Mouse (Mus musculus): ENCODE data around the gene Usf1. TPM values are rescaled to one million over a fixed set of nuclear protein-coding genes. Genes with fewer than 3 reads are reported as not detected.

Gene Usf1
- polyA plus RNA-seq, 1 experiment from 2014 or later: 71.1 TPM

DNA sequence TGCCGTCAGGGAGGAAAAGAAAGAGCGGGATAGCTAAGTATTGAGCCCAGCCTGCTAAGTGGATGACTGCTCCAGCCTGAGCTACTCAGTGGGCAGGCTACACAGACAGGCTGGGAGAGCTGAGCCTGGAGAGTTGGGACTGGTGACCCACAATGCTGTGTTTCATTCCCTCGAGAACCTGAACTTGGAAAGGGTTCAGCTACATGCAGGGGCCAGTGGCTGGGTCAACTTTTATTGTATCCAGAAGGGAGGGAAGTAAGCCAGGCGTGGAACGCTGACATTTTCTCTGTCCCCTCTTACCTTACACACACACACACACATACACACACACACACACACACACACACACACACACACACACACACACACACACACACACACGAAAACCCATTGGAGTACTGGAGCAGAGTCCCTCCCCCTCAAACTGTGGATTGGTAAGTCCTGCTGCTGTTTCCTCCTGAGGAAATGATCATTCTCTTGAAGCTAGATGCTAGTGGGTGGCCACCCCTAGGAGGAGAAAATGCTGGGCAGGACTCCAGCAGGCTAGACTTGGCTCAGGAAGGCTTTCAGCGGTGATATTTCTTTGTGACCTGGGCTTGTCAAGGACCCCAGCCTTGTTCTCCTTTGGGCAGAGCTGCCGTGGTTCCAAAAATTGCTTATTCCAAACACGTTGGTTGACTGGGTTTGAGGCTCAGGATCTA is 29.1 kb downstream of the Usf1 start:
- Histone ChIP-seq H3K36me3 (no peaks in the 10 kb centered on the region), H3K4me3 (no peak overlapping the region), H3K4me1 (peaks cover 20% of the 10 kb centered on the region), H3K9me3 (no peaks in the 10 kb centered on the region), H3K27me3 (peaks cover 19% of the 10 kb centered on the region; the same call in 1 of the 2 replicates), H3K27ac (no peak overlapping the region), H3K4me2 (0 out of 2 replicates have a peak overlapping the region, but pooled peaks have one; percentile 73), H3K9ac (no peak overlapping the region)
- WGBS: 22% methylated on average over 9 of the region's 9 CpGs
- no peak for ATAC-seq (ENCODE audit: insufficient number of reproducible peaks, low FRiP score, low TSS enrichment, low read depth)

DNA sequence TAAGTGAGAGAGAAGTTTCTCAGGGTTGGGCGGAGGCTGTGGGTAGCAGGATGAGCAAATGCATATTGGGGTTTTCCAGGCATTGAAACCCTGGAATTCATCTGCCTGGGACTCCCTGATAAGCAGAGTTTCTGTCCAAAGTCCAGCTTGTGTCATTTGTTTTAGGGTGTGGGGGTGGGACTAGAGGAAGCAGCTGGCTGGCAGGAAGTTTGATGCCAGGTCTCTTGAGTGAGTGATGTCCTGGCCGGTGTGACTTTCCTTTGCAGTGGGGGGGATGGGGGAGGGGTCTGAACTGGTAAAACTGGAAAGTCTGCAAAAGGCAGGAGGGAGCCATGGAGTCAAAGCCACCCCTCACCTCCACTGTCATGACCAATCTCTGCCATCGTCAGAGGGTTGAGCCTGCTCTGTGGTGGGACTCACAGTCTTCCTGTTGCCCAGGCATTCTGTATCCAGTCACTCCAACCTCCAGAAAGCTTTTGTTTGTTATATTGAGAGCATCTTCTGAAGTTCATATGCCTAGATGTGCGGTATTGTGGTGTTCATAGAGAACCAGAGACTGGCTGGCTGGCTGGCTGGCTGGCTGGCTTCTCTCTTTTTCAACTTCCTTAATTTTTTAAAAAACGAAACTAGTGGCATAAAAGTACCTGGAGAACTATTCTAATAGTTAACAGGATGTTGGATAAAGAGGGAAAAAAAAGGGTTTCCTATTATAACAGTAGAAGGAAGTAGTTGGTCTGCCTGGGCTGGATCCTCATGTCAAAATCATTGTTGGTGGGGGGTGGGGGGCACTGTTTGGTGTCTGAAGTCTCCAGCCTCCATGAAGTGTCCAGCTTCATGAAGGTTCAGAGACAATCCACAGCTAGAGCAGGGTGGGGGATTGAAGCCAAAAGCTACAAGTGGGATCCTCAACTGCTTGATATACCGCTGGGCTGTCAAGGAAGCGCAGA is 30.6 kb downstream of the Usf1 start:
- Histone ChIP-seq H3K4me3 (no peak overlapping the region), H3K27me3 (peaks cover 13% of the 10 kb centered on the region; the same call in 1 of the 2 replicates), H3K4me1 (peaks cover 20% of the 10 kb centered on the region), H3K4me2 (no peak overlapping the region), H3K27ac (peak overlapping the region; percentile 43), H3K9me3 (no peaks in the 10 kb centered on the region), H3K36me3 (no peaks in the 10 kb centered on the region), H3K9ac (no peak overlapping the region)
- 46% methylated on average over 7 of the region's 7 CpGs for WGBS
- ATAC-seq (ENCODE audit: insufficient number of reproducible peaks, low FRiP score, low TSS enrichment, low read depth): no peak

DNA sequence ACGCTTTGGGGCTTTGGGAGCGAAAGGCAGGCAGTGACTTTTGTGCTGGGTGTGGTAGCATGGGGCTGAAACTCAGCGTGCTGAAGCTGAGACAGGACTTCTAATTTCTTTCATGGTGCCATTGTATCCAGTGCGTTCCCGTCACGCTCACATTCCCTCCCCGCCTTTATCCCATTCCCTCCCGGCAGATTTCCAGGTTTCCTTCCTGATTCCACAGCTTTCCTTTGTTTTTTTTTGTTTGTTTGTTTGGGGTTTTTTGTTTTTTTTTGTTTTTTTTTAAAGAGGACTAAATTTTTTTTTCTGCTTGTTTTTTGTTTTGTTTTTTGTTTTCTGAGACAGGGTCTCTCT is 31.3 kb downstream of the Usf1 start:
- Histone ChIP-seq H3K27ac (peak overlapping the region; percentile 43; the same call in 1 of the 2 replicates), H3K9ac (no peak overlapping the region), H3K4me1 (peaks cover 20% of the 10 kb centered on the region), H3K9me3 (no peaks in the 10 kb centered on the region), H3K4me2 (no peak overlapping the region), H3K36me3 (no peaks in the 10 kb centered on the region), H3K27me3 (peaks cover 7% of the 10 kb centered on the region; the same call in 1 of the 2 replicates), H3K4me3 (no peak overlapping the region)
- no peak for ATAC-seq (ENCODE audit: insufficient number of reproducible peaks, low FRiP score, low TSS enrichment, low read depth)
- 73% methylated on average over 8 of the region's 8 CpGs for WGBS

DNA sequence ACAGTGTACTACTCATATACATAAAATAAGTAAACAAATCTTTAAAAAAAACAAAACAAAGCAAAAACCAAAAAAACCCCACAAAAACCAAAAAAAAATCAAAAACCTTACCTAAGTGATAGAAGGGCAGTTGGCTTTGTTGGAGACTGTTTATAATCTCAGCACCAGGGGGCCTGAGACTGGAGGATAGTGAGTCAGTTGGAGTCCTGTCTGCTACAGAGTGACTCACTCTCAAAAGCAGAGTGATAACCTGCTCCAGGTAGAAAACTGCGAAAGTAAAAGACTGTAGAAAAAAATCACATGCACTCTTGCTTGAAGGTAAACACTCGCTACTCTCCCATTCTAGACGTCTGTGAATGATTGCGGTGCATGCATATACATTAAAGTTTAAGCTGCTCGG is 33.9 kb downstream of the Usf1 start:
- no peak for ATAC-seq (ENCODE audit: insufficient number of reproducible peaks, low FRiP score, low TSS enrichment, low read depth)
- no peaks in the 10 kb centered on the region for H3K36me3 ChIP-seq

DNA sequence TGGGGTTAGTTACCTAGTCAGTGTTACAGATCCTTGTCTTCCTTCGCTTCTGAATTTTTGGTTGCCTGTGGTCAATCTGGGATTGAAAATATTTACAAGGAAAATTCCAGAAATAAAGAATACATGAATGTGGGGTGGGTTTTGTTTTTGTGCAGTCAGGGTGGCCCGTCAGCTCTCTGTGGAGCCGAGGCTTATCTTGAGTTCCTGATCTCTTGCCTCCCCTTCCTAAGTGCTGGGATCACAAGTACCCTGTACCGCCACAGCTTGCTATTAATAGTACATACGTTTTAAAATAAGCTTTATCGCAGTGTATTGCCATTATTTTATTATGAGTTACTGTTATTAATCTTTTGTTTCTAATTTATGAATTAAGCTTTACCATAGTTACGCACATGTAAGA is 35.7 kb downstream of the Usf1 start:
- Histone ChIP-seq H3K36me3 (no peaks in the 10 kb centered on the region), H3K27ac (no peak overlapping the region), H3K4me1 (no peaks in the 10 kb centered on the region; the same call in 1 of the 2 replicates), H3K9ac (no peak overlapping the region), H3K9me3 (no peaks in the 10 kb centered on the region), H3K27me3 (no peaks in the 10 kb centered on the region), H3K4me2 (no peak overlapping the region), H3K4me3 (no peak overlapping the region)
- WGBS: 49% methylated on average over 7 of the region's 7 CpGs
- ATAC-seq (ENCODE audit: insufficient number of reproducible peaks, low FRiP score, low TSS enrichment, low read depth): no peak

More for the DNA sequence above, 33.9 kb downstream of the Usf1 start:
- no peaks in the 10 kb centered on the region for H3K9me3 ChIP-seq
- WGBS: 89% methylated on average over 5 of the region's 5 CpGs
- no peak overlapping the region for H3K27ac ChIP-seq
- no peak overlapping the region for H3K9ac ChIP-seq
- peaks cover 10% of the 10 kb centered on the region for H3K4me1 ChIP-seq
- no peak overlapping the region for H3K4me2 ChIP-seq
- no peaks in the 10 kb centered on the region for H3K27me3 ChIP-seq
- H3K4me3 ChIP-seq: no peak overlapping the region

DNA sequence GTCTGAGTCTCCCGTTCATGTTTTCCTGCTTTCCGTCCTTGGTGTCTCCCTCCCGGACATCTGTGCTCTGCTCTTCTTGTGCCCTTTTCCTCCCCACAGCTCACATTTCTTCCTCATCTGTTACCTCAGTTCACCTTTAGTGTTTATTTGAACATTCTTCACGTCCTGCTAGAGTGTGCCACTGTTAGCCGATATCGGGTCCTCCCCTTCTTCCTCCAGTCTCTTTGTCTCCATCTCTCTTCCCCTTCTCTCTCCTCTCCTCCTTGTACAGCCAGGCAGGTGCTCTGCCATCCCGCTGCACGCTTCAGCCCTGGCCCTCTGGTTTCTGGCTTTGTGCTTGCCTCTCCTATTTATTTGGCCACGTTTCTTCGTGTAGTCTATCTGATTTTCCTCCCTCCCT is 36.6 kb downstream of the Usf1 start:
- Histone ChIP-seq H3K27me3 (no peaks in the 10 kb centered on the region), H3K9me3 (no peaks in the 10 kb centered on the region), H3K27ac (no peak overlapping the region), H3K4me1 (no peaks in the 10 kb centered on the region), H3K4me2 (no peak overlapping the region), H3K4me3 (no peak overlapping the region), H3K9ac (no peak overlapping the region), H3K36me3 (no peaks in the 10 kb centered on the region)
- 59% methylated on average over 10 of the region's 10 CpGs for WGBS
- ATAC-seq (ENCODE audit: insufficient number of reproducible peaks, low FRiP score, low TSS enrichment, low read depth): no peak

- Histone ChIP-seq H3K9me3 (no peaks in the 10 kb centered on the region), H3K27me3 (no peaks in the 10 kb centered on the region), H3K4me2 (no peak overlapping the region), H3K27ac (no peak overlapping the region), H3K4me1 (no peaks in the 10 kb centered on the region), H3K4me3 (no peak overlapping the region), H3K9ac (no peak overlapping the region), H3K36me3 (no peaks in the 10 kb centered on the region)
- ATAC-seq (ENCODE audit: insufficient number of reproducible peaks, low FRiP score, low TSS enrichment, low read depth): no peak
- WGBS: 81% methylated on average over 11 of the region's 11 CpGs
These were observed 38.9 kb downstream of the Usf1 start for GRCm38 (mm10) chr1:171450062-171450461.

- Histone ChIP-seq H3K4me2 (no peak overlapping the region), H3K27ac (no peak overlapping the region), H3K9ac (no peak overlapping the region), H3K9me3 (no peaks in the 10 kb centered on the region), H3K36me3 (no peaks in the 10 kb centered on the region), H3K27me3 (no peaks in the 10 kb centered on the region), H3K4me3 (no peak overlapping the region), H3K4me1 (no peaks in the 10 kb centered on the region)
- ATAC-seq (ENCODE audit: insufficient number of reproducible peaks, low FRiP score, low TSS enrichment, low read depth): no peak
- WGBS: 73% methylated on average over 10 of the region's 10 CpGs
These were observed 39.9 kb downstream of the Usf1 start for GRCm38 (mm10) chr1:171451001-171451400.

DNA sequence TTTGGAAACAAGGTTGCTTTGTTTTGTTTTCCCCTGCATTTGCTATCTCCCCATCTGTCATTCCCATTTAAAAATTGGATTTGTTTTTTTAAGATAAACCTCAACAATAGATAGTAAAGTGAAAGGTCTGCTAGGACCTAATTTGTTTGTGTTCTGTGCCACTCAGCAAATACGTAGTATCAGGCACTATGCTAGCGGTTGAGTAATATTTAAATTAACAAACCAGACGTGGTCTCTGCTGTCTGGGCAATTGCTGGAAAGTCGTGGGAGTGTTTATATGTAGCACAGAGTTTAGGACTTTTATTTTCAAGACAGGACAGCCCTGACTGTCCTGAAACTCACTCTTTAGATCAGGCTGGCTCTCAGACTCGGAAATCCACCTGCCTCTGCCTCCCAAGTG is 41.4 kb downstream of the Usf1 start:
- WGBS: 61% methylated on average over 5 of the region's 5 CpGs
- no peak overlapping the region for H3K4me3 ChIP-seq
- ATAC-seq (ENCODE audit: insufficient number of reproducible peaks, low FRiP score, low TSS enrichment, low read depth): no peak
- no peak overlapping the region for H3K4me2 ChIP-seq
- no peaks in the 10 kb centered on the region for H3K27me3 ChIP-seq
- H3K27ac ChIP-seq: no peak overlapping the region
- H3K9ac ChIP-seq: no peak overlapping the region
- no peaks in the 10 kb centered on the region for H3K4me1 ChIP-seq
- no peaks in the 10 kb centered on the region for H3K36me3 ChIP-seq
- no peaks in the 10 kb centered on the region for H3K9me3 ChIP-seq

- H3K4me3 ChIP-seq: no peak overlapping the region
- no peak overlapping the region for H3K27ac ChIP-seq
- H3K27me3 ChIP-seq: no peaks in the 10 kb centered on the region
- H3K9me3 ChIP-seq: no peaks in the 10 kb centered on the region
- no peaks in the 10 kb centered on the region for H3K36me3 ChIP-seq
- no peak overlapping the region for H3K4me2 ChIP-seq
- H3K4me1 ChIP-seq: no peaks in the 10 kb centered on the region
- WGBS: 74% methylated on average over 5 of the region's 5 CpGs
- H3K9ac ChIP-seq: no peak overlapping the region
- no peak for ATAC-seq (ENCODE audit: insufficient number of reproducible peaks, low FRiP score, low TSS enrichment, low read depth)
These were observed 41.8 kb downstream of the Usf1 start for GRCm38 (mm10) chr1:171452923-171453322.

- H3K4me1 ChIP-seq: no peaks in the 10 kb centered on the region
- H3K9me3 ChIP-seq: no peaks in the 10 kb centered on the region
- no peaks in the 10 kb centered on the region for H3K36me3 ChIP-seq
- no peak overlapping the region for H3K4me2 ChIP-seq
- H3K4me3 ChIP-seq: no peak overlapping the region
- 79% methylated on average over 6 of the region's 6 CpGs for WGBS
- H3K27me3 ChIP-seq: no peaks in the 10 kb centered on the region
- no peak for ATAC-seq (ENCODE audit: insufficient number of reproducible peaks, low FRiP score, low TSS enrichment, low read depth)
- H3K27ac ChIP-seq: no peak overlapping the region
- no peak overlapping the region for H3K9ac ChIP-seq
These were observed 43.8 kb downstream of the Usf1 start for GRCm38 (mm10) chr1:171454926-171455325.

GRCm38 (mm10) chr1:171457568-171457967 is 46.5 kb downstream of the Usf1 start:
- Histone ChIP-seq H3K4me1 (peaks cover 4% of the 10 kb centered on the region; the same call in 1 of the 2 replicates), H3K4me2 (no peak overlapping the region), H3K4me3 (no peak overlapping the region), H3K9ac (no peak overlapping the region), H3K9me3 (no peaks in the 10 kb centered on the region), H3K27ac (no peak overlapping the region), H3K36me3 (0 out of 2 replicates have a peak, but pooled peaks cover 4% of the 10 kb centered on the region), H3K27me3 (no peaks in the 10 kb centered on the region)
- ATAC-seq (ENCODE audit: insufficient number of reproducible peaks, low FRiP score, low TSS enrichment, low read depth): no peak
- 95% methylated on average over 1 of the region's 1 CpGs for WGBS
